8 mouse cellular contexts compared by ENCODE assay signal in the genomic region with DNA sequence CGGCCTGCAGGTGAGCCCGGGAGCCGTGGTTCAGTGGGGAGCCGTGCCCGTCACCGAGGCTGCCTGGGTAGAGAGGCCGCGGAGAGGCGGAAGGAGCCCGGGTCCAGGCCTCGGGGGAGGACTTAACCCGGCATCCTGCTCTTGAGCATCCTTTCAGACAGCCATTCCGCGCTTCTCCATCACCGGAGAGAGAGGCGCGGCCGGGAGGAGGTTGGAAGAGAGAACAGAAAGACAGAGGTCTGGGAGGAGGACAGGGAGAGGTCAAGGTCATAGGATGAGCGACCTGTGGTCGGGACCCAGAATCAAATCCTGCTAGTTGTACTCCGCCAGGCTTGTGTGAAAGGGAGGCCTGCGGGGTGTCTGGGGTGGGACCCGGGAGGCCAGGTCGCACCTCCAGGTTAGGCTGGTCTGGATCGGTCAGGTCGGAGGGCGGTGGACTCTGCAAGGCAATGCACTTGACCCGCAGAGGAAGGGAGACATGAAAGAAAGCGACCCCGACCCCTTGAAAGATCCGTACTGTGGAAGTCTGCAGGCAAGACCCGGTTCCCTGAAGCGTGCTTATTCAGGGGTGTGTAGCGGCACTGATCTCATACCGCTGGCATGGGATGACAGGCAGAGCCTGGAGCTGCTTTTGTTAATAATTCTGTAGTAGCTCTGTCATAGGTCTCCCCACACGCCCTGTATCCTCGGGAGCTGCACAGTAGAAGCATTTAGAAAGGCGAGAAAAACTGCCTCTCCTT. TPM values are rescaled to one million over a fixed set of nuclear protein-coding genes. Genes with fewer than 3 reads are reported as not detected.
DNase-seq lines count a peak whose midpoint lies in the region; ATAC-seq and TF ChIP-seq lines count a peak whose summit lies in the region.

No protein-coding gene starts in this region.

- 0 out of 2 replicates have a peak, but pooled peaks cover 2% of the 10 kb centered on the region for H3K27me3 ChIP-seq in kidney, embryonic 15.5 days

- DNase-seq in right cerebral cortex, postnatal 25 days: peak; percentile 36
- no peak for DNase-seq in right cerebral cortex, adult 2 months (ENCODE audit: low spot score in 2 of 2)
- no peak for DNase-seq in gastrocnemius, adult 8-10 months (ENCODE audit: low spot score in 2 of 2)
- DNase-seq in frontal cortex, postnatal 10 days (ENCODE audit: low spot score in 2 of 2): no peak
- DNase-seq in thymus, postnatal 14 days: no peak

- ATAC-seq in kidney, embryonic 15.5 days (replicated peaks; ENCODE audit: low FRiP score): peak; percentile 23
- ATAC-seq in monocyte, adult 5-6 weeks (replicated peaks; ENCODE audit: insufficient number of reproducible peaks, low FRiP score, low TSS enrichment, poor library complexity, severe bottlenecking): 0 out of 2 replicates have a peak, but pooled peaks have one; percentile 3

- 1% methylated on average over 38 of the region's 38 CpGs for WGBS in kidney, embryonic 15.5 days

- H3K36me3 ChIP-seq in kidney, embryonic 15.5 days: peaks cover 15% of the 10 kb centered on the region

- peak overlapping the region; percentile 99 for H3K4me3 ChIP-seq in embryonic fibroblast, embryonic 13.5 days (ENCODE audit: insufficient read depth, low read length)
- H3K4me3 ChIP-seq in kidney, embryonic 15.5 days (replicated peaks): peak overlapping the region; percentile 89

- peak overlapping the region; percentile 89 for H3K9ac ChIP-seq in kidney, embryonic 15.5 days

- no peak for TF ChIP-seq POLR2A in embryonic fibroblast, embryonic 13.5 days (IDR thresholded peaks at IDR 0.05; ENCODE audit: low read depth, low read length)

- H3K27ac ChIP-seq in embryonic fibroblast, embryonic 13.5 days (ENCODE audit: insufficient read depth, low read length): peak overlapping the region; percentile 45
- H3K27ac ChIP-seq in kidney, embryonic 15.5 days: peak overlapping the region; percentile 85

- H3K4me1 ChIP-seq in embryonic fibroblast, embryonic 13.5 days (ENCODE audit: control insufficient read depth, insufficient read depth, low read length): 0 out of 2 replicates have a peak, but pooled peaks cover 3% of the 10 kb centered on the region
- H3K4me1 ChIP-seq in kidney, embryonic 15.5 days: peaks cover 43% of the 10 kb centered on the region

- H3K9me3 ChIP-seq in kidney, embryonic 15.5 days (replicated peaks): no peaks in the 10 kb centered on the region

- no peak for TF ChIP-seq CTCF in embryonic fibroblast, embryonic 13.5 days (IDR thresholded peaks at IDR 0.05; ENCODE audit: borderline replicate concordance, insufficient read depth, low read length)

- H3K4me2 ChIP-seq in kidney, embryonic 15.5 days: peak overlapping the region; percentile 90

RNA-seq across cellular contexts. Expression of gene Sdhb, which starts 0.6 kb away (rescaled TPM):
- polyA plus RNA-seq in embryonic fibroblast, embryonic 13.5 days (2011; ENCODE audit: insufficient read length, low read depth, missing spikeins): 122 and 124 TPM in 2 replicates
- polyA plus RNA-seq in kidney, embryonic 15.5 days (2015; fragmentation: Nextera tagmentation; extraction: Ambion mirVana): 448 and 457 TPM in 2 replicates
- total RNA-seq in monocyte, adult 5-6 weeks (2017): 122 to 131 TPM (median 125 TPM) in 3 replicates
- total RNA-seq in gastrocnemius, adult 8-10 months (2022): 100 to 1,000 TPM; 520 to 588 (median 538) TPM

RNA-seq across cellular contexts. Expression of gene Atp13a2, which starts 25.0 kb away (rescaled TPM):
- polyA plus RNA-seq in embryonic fibroblast, embryonic 13.5 days (2011; ENCODE audit: insufficient read length, low read depth, missing spikeins): 12.3 and 16.6 TPM in 2 replicates
- polyA plus RNA-seq in kidney, embryonic 15.5 days (2015; fragmentation: Nextera tagmentation; extraction: Ambion mirVana): 40.5 and 45.3 TPM in 2 replicates
- total RNA-seq in monocyte, adult 5-6 weeks (2017): 29.4 to 38.3 TPM (median 34.3 TPM) in 3 replicates
- 10 to 100 TPM; 17.2 to 22.5 (median 18.4) TPM for total RNA-seq in gastrocnemius, adult 8-10 months (2022)

RNA-seq across cellular contexts. Expression of gene Mfap2, which starts 48.6 kb away (rescaled TPM):
- polyA plus RNA-seq in embryonic fibroblast, embryonic 13.5 days (2011; ENCODE audit: insufficient read length, low read depth, missing spikeins): 108 and 200 TPM in 2 replicates
- 340 and 433 TPM in 2 replicates for polyA plus RNA-seq in kidney, embryonic 15.5 days (2015; fragmentation: Nextera tagmentation; extraction: Ambion mirVana)
- total RNA-seq in monocyte, adult 5-6 weeks (2017): not detected in 3 replicates
- 1 to 10 TPM in 2 of 4 experiments, under 1 TPM in 2; 0.48 to 2.2 (median 1.3) TPM for total RNA-seq in gastrocnemius, adult 8-10 months (2022)

RNA-seq across cellular contexts. Expression of gene Padi2, which starts 55.5 kb away (rescaled TPM):
- polyA plus RNA-seq in embryonic fibroblast, embryonic 13.5 days (2011; ENCODE audit: insufficient read length, low read depth, missing spikeins): not detected in 2 replicates
- 18.7 and 21.4 TPM in 2 replicates for polyA plus RNA-seq in kidney, embryonic 15.5 days (2015; fragmentation: Nextera tagmentation; extraction: Ambion mirVana)
- 41.3 to 73.2 TPM (median 47.7 TPM) in 3 replicates for total RNA-seq in monocyte, adult 5-6 weeks (2017)
- total RNA-seq in gastrocnemius, adult 8-10 months (2022): 100 to 1,000 TPM in 2 of 4 experiments, 10 to 100 TPM in 2; 91.7 to 147 (median 109) TPM
